Mouse (Mus musculus): ENCODE results near the gene Med16. TPM values are rescaled to one million over a fixed set of nuclear protein-coding genes. Genes with fewer than 3 reads are reported as not detected.

Med16 gene
- polyA plus RNA-seq, 1 experiment from 2014 or later: 77.3 TPM

DNA sequence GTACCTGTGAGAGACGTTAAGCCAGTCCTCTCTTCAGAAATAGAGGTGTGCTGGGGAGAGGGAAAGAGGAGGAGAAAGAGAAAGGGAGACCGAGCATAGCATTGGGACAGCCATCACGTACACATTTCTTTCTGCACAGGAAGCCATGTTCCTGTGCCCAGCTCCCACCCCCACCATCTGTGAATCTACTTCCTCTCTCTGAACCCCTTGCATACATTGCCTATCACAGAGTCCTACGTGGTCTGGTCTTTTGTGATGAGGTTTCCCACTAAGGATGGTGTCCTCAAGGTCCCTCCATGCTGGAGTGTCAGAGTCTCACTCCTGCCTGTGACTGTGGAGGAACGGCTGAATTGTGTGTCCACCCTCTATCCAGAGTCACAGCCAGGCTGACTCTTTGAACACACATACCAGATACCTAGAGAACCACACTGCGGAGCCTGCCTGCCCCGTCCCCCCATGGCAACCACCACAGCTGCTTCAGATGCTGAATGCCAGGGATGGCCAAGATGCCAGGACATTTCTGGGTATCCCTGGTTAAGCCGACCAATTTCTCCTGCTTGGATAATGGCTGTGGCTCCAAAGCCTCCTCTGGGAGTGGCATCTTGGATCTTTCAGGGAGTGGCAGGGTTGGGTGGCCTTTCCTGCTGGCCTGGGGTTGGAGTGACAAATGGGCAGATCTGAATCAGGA lies 58.6 kb downstream of the Med16 start:
- Histone ChIP-seq H3K4me3 (no peak overlapping the region), H3K9me3 (no peaks in the 10 kb centered on the region), H3K36me3 (0 out of 2 replicates have a peak, but pooled peaks cover 9% of the 10 kb centered on the region), H3K27ac (no peak overlapping the region), H3K27me3 (ENCODE audit: insufficient read depth, poor library complexity, severe bottlenecking) (no peaks in the 10 kb centered on the region), H3K4me1 (replicated peaks) (peaks cover 36% of the 10 kb centered on the region)
- no peak for DNase-seq (ENCODE audit: low spot score)
- 88% methylated on average over 8 of the region's 8 CpGs for WGBS

- Histone ChIP-seq H3K36me3 (0 out of 2 replicates have a peak, but pooled peaks cover 9% of the 10 kb centered on the region), H3K9me3 (no peaks in the 10 kb centered on the region), H3K27me3 (ENCODE audit: insufficient read depth, poor library complexity, severe bottlenecking) (no peaks in the 10 kb centered on the region), H3K4me3 (no peak overlapping the region), H3K27ac (peak overlapping the region; percentile 23; the same call in 1 of the 2 replicates), H3K4me1 (replicated peaks) (peaks cover 36% of the 10 kb centered on the region)
- no peak for DNase-seq (ENCODE audit: low spot score)
- WGBS: 66% methylated on average over 5 of the region's 5 CpGs
These were observed 62.2 kb downstream of the Med16 start for GRCm38 (mm10) chr10:79846553-79846952.

Other genes starting within 250 kb of the Med16 start
- 1.4 and 1.5 TPM in 2 replicates for gene Madcam1, start 244.4 kb downstream of the Med16 start, polyA plus RNA-seq (2016; fragmentation: Nextera tagmentation; extraction: Ambion mirVana)
- gene Tpgs1, start 239.6 kb downstream of the Med16 start, polyA plus RNA-seq (2016; fragmentation: Nextera tagmentation; extraction: Ambion mirVana): 66.0 and 76.6 TPM in 2 replicates
- 243 and 244 TPM in 2 replicates for gene Cdc34, start 226.7 kb downstream of the Med16 start, polyA plus RNA-seq (2016; fragmentation: Nextera tagmentation; extraction: Ambion mirVana)
- 0.75 and 1.2 TPM in 2 replicates for gene Gzmm, start 219.9 kb downstream of the Med16 start, polyA plus RNA-seq (2016; fragmentation: Nextera tagmentation; extraction: Ambion mirVana)
- gene Bsg, start 204.4 kb downstream of the Med16 start, polyA plus RNA-seq (2016; fragmentation: Nextera tagmentation; extraction: Ambion mirVana): 657 and 686 TPM in 2 replicates
- 0.08 and 0.11 TPM in 2 replicates for gene Hcn2, start 192.3 kb downstream of the Med16 start, polyA plus RNA-seq (2016; fragmentation: Nextera tagmentation; extraction: Ambion mirVana)
- gene Polrmt, start 162.3 kb downstream of the Med16 start, polyA plus RNA-seq (2016; fragmentation: Nextera tagmentation; extraction: Ambion mirVana): 47.3 and 51.6 TPM in 2 replicates
- 0.12 and 0.55 TPM in 2 replicates for gene Fgf22, start 153.8 kb downstream of the Med16 start, polyA plus RNA-seq (2016; fragmentation: Nextera tagmentation; extraction: Ambion mirVana)
- gene Rnf126, start 142.0 kb downstream of the Med16 start, polyA plus RNA-seq (2016; fragmentation: Nextera tagmentation; extraction: Ambion mirVana): 124 and 136 TPM in 2 replicates
- 1.7 and 1.8 TPM in 2 replicates for gene Fstl3, start 131.7 kb downstream of the Med16 start, polyA plus RNA-seq (2016; fragmentation: Nextera tagmentation; extraction: Ambion mirVana)
- 0.10 TPM in 1 of 2 replicates, not detected in the other for gene Prss57, start 118.0 kb downstream of the Med16 start, polyA plus RNA-seq (2016; fragmentation: Nextera tagmentation; extraction: Ambion mirVana)
- 142 and 175 TPM in 2 replicates for gene Palm, start 115.4 kb downstream of the Med16 start, polyA plus RNA-seq (2016; fragmentation: Nextera tagmentation; extraction: Ambion mirVana)
- 1.0 and 2.4 TPM in 2 replicates for gene Misp, start 87.9 kb downstream of the Med16 start, polyA plus RNA-seq (2016; fragmentation: Nextera tagmentation; extraction: Ambion mirVana)
- 288 and 338 TPM in 2 replicates for gene Ptbp1, start 54.5 kb downstream of the Med16 start, polyA plus RNA-seq (2016; fragmentation: Nextera tagmentation; extraction: Ambion mirVana)
- 10.0 and 15.1 TPM in 2 replicates for gene Prtn3, start 34.4 kb downstream of the Med16 start, polyA plus RNA-seq (2016; fragmentation: Nextera tagmentation; extraction: Ambion mirVana)
- gene Plppr3, start 34.3 kb downstream of the Med16 start, polyA plus RNA-seq (2016; fragmentation: Nextera tagmentation; extraction: Ambion mirVana): 122 and 205 TPM in 2 replicates
- gene Elane, start 22.7 kb downstream of the Med16 start, polyA plus RNA-seq (2016; fragmentation: Nextera tagmentation; extraction: Ambion mirVana): not detected in 2 replicates
- gene Cfd, start 18.1 kb downstream of the Med16 start, polyA plus RNA-seq (2016; fragmentation: Nextera tagmentation; extraction: Ambion mirVana): not detected in 2 replicates
- 2.6 and 4.5 TPM in 2 replicates for gene Gm26602, start 1.9 kb upstream of the Med16 start, polyA plus RNA-seq (2016; fragmentation: Nextera tagmentation; extraction: Ambion mirVana)
- 0.72 and 0.80 TPM in 2 replicates for gene Kiss1r, start 8.0 kb upstream of the Med16 start, polyA plus RNA-seq (2016; fragmentation: Nextera tagmentation; extraction: Ambion mirVana)
- gene R3hdm4, start 12.3 kb upstream of the Med16 start, polyA plus RNA-seq (2016; fragmentation: Nextera tagmentation; extraction: Ambion mirVana): 130 and 152 TPM in 2 replicates
- 11.1 and 15.0 TPM in 2 replicates for gene Arid3a, start 18.1 kb upstream of the Med16 start, polyA plus RNA-seq (2016; fragmentation: Nextera tagmentation; extraction: Ambion mirVana)
- gene Wdr18, start 51.2 kb upstream of the Med16 start, polyA plus RNA-seq (2016; fragmentation: Nextera tagmentation; extraction: Ambion mirVana): 128 and 140 TPM in 2 replicates
- 0.35 TPM in 2 replicates for gene Grin3b, start 61.8 kb upstream of the Med16 start, polyA plus RNA-seq (2016; fragmentation: Nextera tagmentation; extraction: Ambion mirVana)
- gene Tmem259, start 75.4 kb upstream of the Med16 start, polyA plus RNA-seq (2016; fragmentation: Nextera tagmentation; extraction: Ambion mirVana): 11.8 and 13.1 TPM in 2 replicates
- 201 and 223 TPM in 2 replicates for gene Cnn2, start 79.7 kb upstream of the Med16 start, polyA plus RNA-seq (2016; fragmentation: Nextera tagmentation; extraction: Ambion mirVana)
- 4.4 and 6.0 TPM in 2 replicates for gene Abca7, start 87.6 kb upstream of the Med16 start, polyA plus RNA-seq (2016; fragmentation: Nextera tagmentation; extraction: Ambion mirVana)
- 8.4 and 9.0 TPM in 2 replicates for gene Arhgap45, start 107.7 kb upstream of the Med16 start, polyA plus RNA-seq (2016; fragmentation: Nextera tagmentation; extraction: Ambion mirVana)
- 261 and 268 TPM in 2 replicates for gene Polr2e, start 130.9 kb upstream of the Med16 start, polyA plus RNA-seq (2016; fragmentation: Nextera tagmentation; extraction: Ambion mirVana)
- 681 and 705 TPM in 2 replicates for gene Gpx4, start 138.2 kb upstream of the Med16 start, polyA plus RNA-seq (2016; fragmentation: Nextera tagmentation; extraction: Ambion mirVana)
- gene Sbno2, start 196.6 kb upstream of the Med16 start, polyA plus RNA-seq (2016; fragmentation: Nextera tagmentation; extraction: Ambion mirVana): 16.8 and 17.2 TPM in 2 replicates
- 18.5 and 21.1 TPM in 2 replicates for gene Stk11, start 206.9 kb upstream of the Med16 start, polyA plus RNA-seq (2016; fragmentation: Nextera tagmentation; extraction: Ambion mirVana)
- 484 and 504 TPM in 2 replicates for gene Atp5d, start 229.7 kb upstream of the Med16 start, polyA plus RNA-seq (2016; fragmentation: Nextera tagmentation; extraction: Ambion mirVana)
- gene Cbarp, start 231.9 kb upstream of the Med16 start, polyA plus RNA-seq (2016; fragmentation: Nextera tagmentation; extraction: Ambion mirVana): 7.1 and 15.0 TPM in 2 replicates
- gene Midn, start 239.3 kb upstream of the Med16 start, polyA plus RNA-seq (2016; fragmentation: Nextera tagmentation; extraction: Ambion mirVana): 22.3 and 24.6 TPM in 2 replicates

All from hindbrain, embryonic 10.5 days (tissue).